Mouse (Mus musculus) gastrocnemius, postnatal 36 days (tissue): ENCODE data around the gene Pi4k2a. TPM values are rescaled to one million over a fixed set of nuclear protein-coding genes. Genes with fewer than 3 reads are reported as not detected.
A peak's percentile ranks its signal among the peaks of the same experiment; 100 is the strongest.

ENCODE experiments used
- DNase-seq, 2 experiments: peaks; one replicate each; pipeline ENCODE4 v3.0.0; 2022
- intact Hi-C: fragments of 180-260 bp; cut with DNase I; formaldehyde crosslinking; loops from one replicate; pipeline ENCODE4 v1.15.1; 2025
- total RNA-seq, 2 experiments: library from RNA; stranded (reverse); gene quantifications; 2 replicates each; pipeline ENCODE4 v1.2.3; 2021

Gene Pi4k2a
- total RNA-seq, 2 experiments from 2014 or later = 11.0 to 14.1 TPM

GRCm38 (mm10) chr19:42128787-42129508 lies 38.7 kb downstream of the Pi4k2a start, which contains the start of gene Avpi1:
Avpi1 (minus strand) TSS chr19:42129059.
- DNase-seq = peak; percentile 94 to 97
- intact Hi-C loops = no loop called here

GRCm38 (mm10) chr19:42129509-42130293 lies 39.4 kb downstream of the Pi4k2a start:
- no peak for DNase-seq
- intact Hi-C loops = no loop called here

GRCm38 (mm10) chr19:42130294-42130606 lies 40.0 kb downstream of the Pi4k2a start:
- no peak for DNase-seq
- intact Hi-C loops = no loop called here

GRCm38 (mm10) chr19:42131101-42131500 lies 40.8 kb downstream of the Pi4k2a start:
- no peak for DNase-seq
- intact Hi-C loops = no loop called here

- intact Hi-C loops = no loop called here
- DNase-seq = no peak
Measured at GRCm38 (mm10) chr19:42135070-42135469, 44.8 kb downstream of the Pi4k2a start.

GRCm38 (mm10) chr19:42136126-42136525 lies 45.9 kb downstream of the Pi4k2a start:
- intact Hi-C loops = no loop called here
- DNase-seq = no peak

- no peak for DNase-seq
- intact Hi-C loops = no loop called here
Measured at GRCm38 (mm10) chr19:42137167-42137672, 47.0 kb downstream of the Pi4k2a start.

GRCm38 (mm10) chr19:42138517-42139285 lies 48.4 kb downstream of the Pi4k2a start:
- DNase-seq = no peak
- intact Hi-C loops = no loop called here

- intact Hi-C loops = no loop called here
- no peak for DNase-seq
Measured at GRCm38 (mm10) chr19:42139724-42140517, 49.7 kb downstream of the Pi4k2a start.

- intact Hi-C loops = no loop called here
Measured at GRCm38 (mm10) chr19:42141998-42142397, 51.7 kb downstream of the Pi4k2a start.

GRCm38 (mm10) chr19:42142757-42143156 lies 52.5 kb downstream of the Pi4k2a start:
- DNase-seq = no peak
- intact Hi-C loops = no loop called here

More at GRCm38 (mm10) chr19:42141998-42142397, 51.7 kb downstream of the Pi4k2a start:
- no peak for DNase-seq

GRCm38 (mm10) chr19:42144067-42144466 lies 53.8 kb downstream of the Pi4k2a start:
- intact Hi-C loops = no loop called here
- DNase-seq = no peak

- DNase-seq = peak; percentile 74 to 82
- intact Hi-C loops = loop anchor here (5.0 kb wide), 1 partner anchor 107 kb away; the partner anchor contains the start of gene Ankrd2
Measured at GRCm38 (mm10) chr19:42144541-42145167, 54.4 kb downstream of the Pi4k2a start.

- no peak for DNase-seq
- intact Hi-C loops = loop anchor here (5.0 kb wide), 1 partner anchor 108 kb away; the partner anchor contains the start of gene Ankrd2
Measured at GRCm38 (mm10) chr19:42145210-42145609, 54.9 kb downstream of the Pi4k2a start.

GRCm38 (mm10) chr19:42145731-42146130 lies 55.5 kb downstream of the Pi4k2a start:
- intact Hi-C loops = loop anchor here (2.0 to 5.0 kb wide), 2 partner anchors 21 to 108 kb away; partner anchors contain the start of gene Ankrd2
- DNase-seq = no peak

- intact Hi-C loops = loop anchor here (2.0 to 5.0 kb wide), 2 partner anchors 20 to 109 kb away; partner anchors contain the start of gene Ankrd2
- DNase-seq = no peak
Measured at GRCm38 (mm10) chr19:42146276-42147010, 56.2 kb downstream of the Pi4k2a start.

GRCm38 (mm10) chr19:42147170-42147768 lies 57.0 kb downstream of the Pi4k2a start, which contains the start of gene Marveld1:
Marveld1 (plus strand) TSS chr19:42147400.
- DNase-seq = peak; percentile 67 to 79
- intact Hi-C loops = loop anchor here (2.0 to 5.0 kb wide), 2 partner anchors 20 to 110 kb away; partner anchors contain the start of gene Ankrd2
